Mouse (Mus musculus) C2C12 (cell line): Measurements from ENCODE around the gene Prlr.

Experiments used
- MYOG ChIP-seq: IDR thresholded peaks from one replicate; pipeline ENCODE4 v1.6.1; 2011; ENCODE audit not compliant: control insufficient read depth, insufficient read length; ENCODE audit errors: extremely low read depth
- USF1 ChIP-seq: IDR thresholded peaks from one replicate; pipeline ENCODE4 v1.6.1; 2011; ENCODE audit warnings: low read depth, mild to moderate bottlenecking, control low read depth, moderate library complexity

- TF ChIP-seq USF1 (no peak), MYOG (no peak)
Observed at GRCm38 (mm10) chr15:10240228-10240795, 63.3 kb downstream of the Prlr start.
